7 mouse cellular contexts compared by ENCODE assay signal in genomic region chr2:4452590-4453400, GRCm38 (mm10).
A peak's percentile ranks its signal among the peaks of the same experiment; 100 is the strongest.
DNase-seq lines count a peak whose midpoint lies in the region; ATAC-seq and TF ChIP-seq lines count a peak whose summit lies in the region.

No protein-coding gene starts in this region.

- H3K4me2 ChIP-seq in embryonic facial prominence, embryonic 14.5 days (ENCODE audit: low read depth, low read length): no peak overlapping the region
- no peak overlapping the region for H3K4me2 ChIP-seq in hindbrain, embryonic 12.5 days (replicated peaks)
- no peak overlapping the region for H3K4me2 ChIP-seq in lung, embryonic 14.5 days

- H3K27me3 ChIP-seq in embryonic facial prominence, embryonic 14.5 days (replicated peaks; ENCODE audit: control insufficient read depth, insufficient read depth, low read length): no peaks in the 10 kb centered on the region
- no peaks in the 10 kb centered on the region for H3K27me3 ChIP-seq in hindbrain, embryonic 12.5 days
- H3K27me3 ChIP-seq in lung, embryonic 14.5 days (ENCODE audit: insufficient read depth, low read length): no peaks in the 10 kb centered on the region

- H3K9me3 ChIP-seq in embryonic facial prominence, embryonic 14.5 days (ENCODE audit: control insufficient read depth, low read length): no peaks in the 10 kb centered on the region
- no peaks in the 10 kb centered on the region for H3K9me3 ChIP-seq in hindbrain, embryonic 12.5 days (replicated peaks)
- H3K9me3 ChIP-seq in lung, embryonic 14.5 days (ENCODE audit: low read depth, low read length): no peaks in the 10 kb centered on the region

- no peak overlapping the region for H3K4me3 ChIP-seq in embryonic facial prominence, embryonic 14.5 days (ENCODE audit: low read depth, low read length)
- H3K4me3 ChIP-seq in hindbrain, embryonic 12.5 days: no peak overlapping the region
- H3K4me3 ChIP-seq in lung, embryonic 14.5 days (ENCODE audit: low read depth, low read length): no peak overlapping the region

- DNase-seq in brain, embryonic 14.5 days (ENCODE audit: low read depth): peak; percentile 73
- DNase-seq in embryonic facial prominence, embryonic 14.5 days (ENCODE audit: low spot score): no peak
- DNase-seq in lung, embryonic 14.5 days: peak; percentile 68
- peak; percentile 81 for DNase-seq in retina, postnatal 1 day
- no peak for DNase-seq in thymus, adult 18-20 months
- DNase-seq in frontal cortex, postnatal 10 days (ENCODE audit: low spot score in 2 of 2): no peak

- 69% methylated on average over 12 of the region's 12 CpGs for whole genome bisulfite sequencing in embryonic facial prominence, embryonic 14.5 days
- 24% methylated on average over 12 of the region's 12 CpGs for WGBS in hindbrain, embryonic 12.5 days
- WGBS in lung, embryonic 14.5 days: 49% methylated on average over 12 of the region's 12 CpGs

- peaks cover 19% of the 10 kb centered on the region for H3K4me1 ChIP-seq in embryonic facial prominence, embryonic 14.5 days (ENCODE audit: control insufficient read depth, insufficient read depth, low read length)
- peaks cover 46% of the 10 kb centered on the region for H3K4me1 ChIP-seq in hindbrain, embryonic 12.5 days
- peaks cover 8% of the 10 kb centered on the region; the same call in 1 of the 2 replicates for H3K4me1 ChIP-seq in lung, embryonic 14.5 days (ENCODE audit: insufficient read depth)

- H3K9ac ChIP-seq in embryonic facial prominence, embryonic 14.5 days (ENCODE audit: low read depth, low read length): no peak overlapping the region
- no peak overlapping the region for H3K9ac ChIP-seq in hindbrain, embryonic 12.5 days
- no peak overlapping the region for H3K9ac ChIP-seq in lung, embryonic 14.5 days

- 0 out of 2 replicates have a peak overlapping the region, but pooled peaks have one; percentile 6 for H3K27ac ChIP-seq in embryonic facial prominence, embryonic 14.5 days (replicated peaks; ENCODE audit: low read depth, low read length)
- H3K27ac ChIP-seq in hindbrain, embryonic 12.5 days: peak overlapping the region; percentile 70
- peak overlapping the region; percentile 59; the same call in 1 of the 2 replicates for H3K27ac ChIP-seq in lung, embryonic 14.5 days (ENCODE audit: low read depth)

- no peak; the same call in 1 of the 2 replicates for ATAC-seq in embryonic facial prominence, embryonic 14.5 days (ENCODE audit: low read depth)
- ATAC-seq in hindbrain, embryonic 12.5 days (ENCODE audit: low FRiP score): peak; percentile 68
- ATAC-seq in lung, embryonic 14.5 days (ENCODE audit: insufficient read depth): peak; percentile 48

- H3K36me3 ChIP-seq in embryonic facial prominence, embryonic 14.5 days (ENCODE audit: control insufficient read depth, insufficient read depth, low read length): no peaks in the 10 kb centered on the region
- no peaks in the 10 kb centered on the region for H3K36me3 ChIP-seq in hindbrain, embryonic 12.5 days
- H3K36me3 ChIP-seq in lung, embryonic 14.5 days (ENCODE audit: insufficient read depth): no peaks in the 10 kb centered on the region

- no peak for TF ChIP-seq CTCF in brain, embryonic 14.5 days (IDR thresholded peaks at IDR 0.05; ENCODE audit: borderline replicate concordance, extremely low read depth, insufficient read depth, insufficient read length)
- no peak for TF ChIP-seq CTCF in lung, embryonic 14.5 days (IDR thresholded peaks at IDR 0.05; ENCODE audit: low read depth)

- TF ChIP-seq POLR2A in brain, embryonic 14.5 days (IDR thresholded peaks at IDR 0.05; ENCODE audit: borderline replicate concordance, extremely low read depth, insufficient read depth, insufficient read length, poor library complexity, severe bottlenecking): no peak

Comparison
In these comparisons a context has a peak if more than half of its experiments do, and no peak if none do; other contexts are left out.
1. DNase-seq: peak in brain, embryonic 14.5 days (single experiment), lung, embryonic 14.5 days (single experiment) and retina, postnatal 1 day (single experiment); none in embryonic facial prominence, embryonic 14.5 days (single experiment), thymus, adult 18-20 months (0 of 2) and frontal cortex, postnatal 10 days (0 of 2).
2. H3K27ac ChIP-seq: peak in every context shown above with its lines; median percentile 70 in hindbrain, embryonic 12.5 days; 59 in lung, embryonic 14.5 days; 6 in embryonic facial prominence, embryonic 14.5 days.